Mouse (Mus musculus) midbrain, embryonic 10.5 days (tissue): ENCODE results near the gene Qrich1. TPM values are rescaled to one million over a fixed set of nuclear protein-coding genes. Genes with fewer than 3 reads are reported as not detected.
A peak's percentile ranks its signal among the peaks of the same experiment; 100 is the strongest.

Source experiments
- DNase-seq: peaks from one replicate; pipeline ENCODE4 v3.0.0-alpha.2; 2017; ENCODE audit warnings: low spot score
- H3K27ac ChIP-seq: fragments of 300-500 bp; sonication (generic); replicated peaks from 2 replicates; pipeline ENCODE4 v1.5.1; 2016; ENCODE audit warnings: mild to moderate bottlenecking
- H3K27me3 ChIP-seq: fragments of 300-500 bp; sonication (generic); 2 replicates; pipeline ENCODE4 v1.6.1; 2016; ENCODE audit warnings: low read depth, mild to moderate bottlenecking; ENCODE audit not compliant: poor library complexity, severe bottlenecking
- H3K36me3 ChIP-seq: fragments of 300-500 bp; sonication (generic); 2 replicates; pipeline ENCODE4 v1.6.1; 2016; ENCODE audit warnings: mild to moderate bottlenecking, moderate library complexity
- H3K4me1 ChIP-seq: fragments of 300-500 bp; sonication (generic); 2 replicates; pipeline ENCODE4 v1.6.1; 2016
- H3K4me3 ChIP-seq: fragments of 300-500 bp; sonication (generic); 2 replicates; pipeline ENCODE4 v1.5.1; 2016; ENCODE audit warnings: mild to moderate bottlenecking, moderate library complexity
- H3K9me3 ChIP-seq: fragments of 300-500 bp; sonication (generic); replicated peaks from 2 replicates; pipeline ENCODE4 v1.6.1; 2016; ENCODE audit warnings: mild to moderate bottlenecking
- WGBS: fragments of 180-500 bp; shearing (Covaris S2); methylation state at CpG from one replicate; pipeline ENCODE4 v1.1.7; 2016; 5-methylcytosine and 5-hydroxymethylcytosine counted together
- polyA plus RNA-seq: library from polyadenylated mRNA; unstranded; fragments of >200 nt; fragmentation: Nextera tagmentation; extraction: Ambion mirVana; gene quantifications from 2 replicates; pipeline ENCODE4 v1.2.1, GENCODE M21; 2016

Qrich1 gene
- polyA plus RNA-seq, 1 experiment from 2014 or later: 150 TPM

DNA sequence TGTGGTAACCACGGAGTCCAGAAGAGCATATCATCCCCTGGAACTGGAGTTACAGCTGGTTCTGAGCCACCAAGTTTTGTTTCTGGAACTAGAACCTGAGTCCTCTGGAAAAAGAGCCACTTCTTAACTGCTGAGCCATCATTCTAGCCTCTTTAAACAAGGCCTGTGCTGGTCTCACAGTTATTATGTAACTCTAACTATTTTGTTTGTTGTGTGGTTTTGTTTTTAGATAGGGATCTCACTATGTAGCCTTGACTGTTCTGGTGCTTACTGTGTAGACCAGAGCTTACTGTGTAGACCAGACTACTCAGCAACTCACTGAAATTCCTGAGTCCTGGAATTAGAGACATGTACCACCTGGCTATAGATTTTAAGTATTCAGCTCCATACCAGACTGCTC, 30.3 kb downstream of the Qrich1 start:
- Histone ChIP-seq H3K4me3 (no peak overlapping the region), H3K27ac (no peak overlapping the region), H3K9me3 (no peaks in the 10 kb centered on the region), H3K4me1 (no peaks in the 10 kb centered on the region), H3K27me3 (no peaks in the 10 kb centered on the region), H3K36me3 (peaks cover 96% of the 10 kb centered on the region)
- WGBS: 92% methylated on average over 1 of the region's 1 CpGs
- DNase-seq: no peak

DNA sequence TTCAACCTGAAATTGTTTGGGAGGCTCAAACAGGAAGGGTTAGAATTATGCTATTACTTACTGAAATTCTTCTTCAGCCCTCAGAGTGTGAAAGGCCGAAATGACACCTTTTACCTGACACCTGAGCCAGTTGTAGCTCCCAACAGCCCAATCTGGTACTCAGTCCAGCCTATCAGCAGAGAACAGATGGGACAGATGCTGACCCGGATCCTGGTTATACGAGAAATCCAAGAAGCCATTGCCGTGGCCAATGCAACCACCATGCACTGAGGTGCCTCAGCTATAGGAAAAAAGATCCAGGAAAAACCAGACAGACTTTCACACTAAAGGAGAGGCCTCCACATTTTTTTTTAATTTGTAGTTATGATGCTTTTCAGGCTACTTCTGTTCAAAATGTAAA, 42.6 kb downstream of the Qrich1 start:
- DNase-seq: peak; percentile 10
- Histone ChIP-seq H3K4me3 (no peak overlapping the region), H3K27ac (no peak overlapping the region), H3K9me3 (no peaks in the 10 kb centered on the region), H3K4me1 (peaks cover 21% of the 10 kb centered on the region), H3K36me3 (peaks cover 86% of the 10 kb centered on the region), H3K27me3 (no peaks in the 10 kb centered on the region)
- WGBS: 93% methylated on average over 4 of the region's 4 CpGs

- under 1% methylated on average over 53 of the region's 53 CpGs for WGBS
- Histone ChIP-seq H3K9me3 (no peaks in the 10 kb centered on the region), H3K27ac (peak within 1 kb of the TSS; percentile 87), H3K27me3 (no peaks in the 10 kb centered on the region), H3K36me3 (peaks cover 86% of the 10 kb centered on the region), H3K4me3 (peak within 1 kb of the TSS; percentile 73), H3K4me1 (peaks cover 21% of the 10 kb centered on the region)
- DNase-seq: peak; percentile 96
These were observed 43.7 kb downstream of the Qrich1 start, which contains the start of gene Impdh2 for GRCm38 (mm10) chr9:108560227-108560841. Impdh2 (plus strand) TSS chr9:108560286.

DNA sequence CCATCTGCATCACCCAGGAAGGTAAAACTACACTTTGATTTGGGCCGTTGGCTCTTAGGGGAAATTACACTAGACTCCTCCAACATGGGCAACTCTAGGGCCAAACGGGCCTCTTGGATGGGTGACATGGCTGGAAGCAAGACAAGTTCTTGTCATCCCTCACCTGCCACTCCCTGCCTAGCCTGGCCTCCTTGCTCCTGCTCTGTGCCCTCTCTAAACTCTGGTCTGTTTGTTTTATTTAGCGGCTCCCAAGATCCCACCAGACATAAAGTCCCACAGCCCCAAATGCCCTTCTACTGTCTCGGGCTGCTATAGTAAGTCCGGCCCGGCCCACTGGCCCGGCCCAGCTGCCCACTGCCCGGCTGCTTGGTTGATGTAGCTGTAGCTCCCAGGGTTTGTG, 47.1 kb downstream of the Qrich1 start:
- Histone ChIP-seq H3K4me3 (no peak overlapping the region), H3K27me3 (no peaks in the 10 kb centered on the region), H3K36me3 (peaks cover 61% of the 10 kb centered on the region), H3K27ac (no peak overlapping the region), H3K9me3 (no peaks in the 10 kb centered on the region), H3K4me1 (peaks cover 50% of the 10 kb centered on the region)
- 92% methylated on average over 8 of the region's 8 CpGs for WGBS
- peak; percentile 13 for DNase-seq

DNA sequence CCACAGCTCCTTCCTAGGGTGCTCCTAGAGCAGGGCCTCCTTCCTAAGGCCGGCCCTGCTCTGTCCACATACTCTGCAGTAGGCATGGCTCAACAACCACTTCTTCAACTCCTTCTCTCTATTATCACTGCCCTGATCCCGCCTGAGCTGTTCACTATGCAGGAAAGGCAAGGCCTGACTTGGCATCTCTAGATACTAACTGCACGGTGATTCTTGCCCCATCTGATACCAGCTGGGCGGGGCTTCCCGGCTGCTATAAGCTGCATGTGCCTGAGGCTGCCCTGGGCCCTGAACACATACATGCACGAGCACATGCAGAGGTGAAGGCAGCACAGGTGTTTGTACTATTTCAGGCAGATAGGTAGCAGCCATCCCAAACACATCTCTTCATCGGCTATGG, 47.5 kb downstream of the Qrich1 start:
- H3K4me3 ChIP-seq: no peak overlapping the region
- 92% methylated on average over 7 of the region's 7 CpGs for WGBS
- H3K9me3 ChIP-seq: no peaks in the 10 kb centered on the region
- no peak for DNase-seq
- no peaks in the 10 kb centered on the region for H3K27me3 ChIP-seq
- no peak overlapping the region for H3K27ac ChIP-seq
- H3K4me1 ChIP-seq: peaks cover 55% of the 10 kb centered on the region
- peaks cover 56% of the 10 kb centered on the region for H3K36me3 ChIP-seq

GRCm38 (mm10) chr9:108565881-108566814, 49.5 kb downstream of the Qrich1 start:
- Histone ChIP-seq H3K4me1 (peaks cover 66% of the 10 kb centered on the region), H3K4me3 (peak overlapping the region; percentile 80), H3K9me3 (no peaks in the 10 kb centered on the region), H3K27ac (peak overlapping the region; percentile 94), H3K27me3 (no peaks in the 10 kb centered on the region), H3K36me3 (peaks cover 56% of the 10 kb centered on the region)
- peak; percentile 21 for DNase-seq
- WGBS: 14% methylated on average over 35 of the region's 35 CpGs

DNA sequence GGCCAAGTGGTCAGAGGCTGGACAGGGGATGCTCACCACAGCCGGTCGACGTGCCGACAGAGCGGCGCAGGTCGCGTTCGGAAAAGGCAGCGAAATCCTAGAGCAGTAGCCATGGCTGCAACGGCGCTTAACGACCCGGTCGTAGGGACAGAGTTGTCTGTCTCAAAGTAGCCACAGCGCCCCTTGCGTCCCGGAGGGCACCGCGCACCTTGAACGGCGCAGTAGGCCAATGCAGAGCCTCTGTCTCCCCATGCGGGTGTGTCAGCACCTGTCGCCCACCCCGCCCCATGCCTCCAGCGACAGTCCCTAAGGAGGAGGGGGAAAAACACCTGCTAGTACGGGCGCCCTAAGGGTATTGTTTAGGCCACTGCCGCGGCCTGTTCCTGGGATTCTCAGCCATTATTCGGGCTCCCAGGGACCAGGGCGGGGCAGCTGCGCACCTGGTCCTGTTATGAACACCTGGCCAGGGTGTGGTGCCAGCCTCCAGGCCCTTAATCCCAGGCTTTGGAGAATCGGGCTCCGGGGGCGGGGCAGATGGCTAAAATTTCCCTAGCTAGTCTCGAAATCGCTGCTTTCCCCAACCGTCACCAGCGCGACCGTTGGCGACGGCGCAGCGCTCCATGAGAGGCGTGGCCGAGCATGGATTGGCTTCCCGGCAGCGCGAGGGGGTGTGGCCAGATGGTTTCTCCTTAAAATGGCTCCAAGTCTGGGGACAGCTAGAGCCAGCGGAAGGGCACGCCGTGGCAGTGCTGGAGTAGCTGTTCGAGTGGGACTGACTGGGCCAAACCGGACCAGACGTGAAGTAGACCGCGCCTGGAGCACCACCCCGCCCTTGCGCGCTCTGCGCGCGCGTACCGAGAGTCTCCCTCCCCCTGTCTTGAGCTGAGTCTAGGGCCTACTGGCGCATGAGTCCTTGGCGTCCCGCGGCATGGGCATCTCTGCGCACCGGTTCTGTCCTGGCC, 50.5 kb downstream of the Qrich1 start, which contains the start of gene Ndufaf3:
TSS of gene Ndufaf3 (minus strand) at position 620 of the 962 bp plus-strand sequence.
- WGBS: under 1% methylated on average over 73 of the region's 73 CpGs
- H3K36me3 ChIP-seq: peaks cover 56% of the 10 kb centered on the region

GRCm38 (mm10) chr9:108567931-108568419, 51.4 kb downstream of the Qrich1 start:
- no peaks in the 10 kb centered on the region for H3K27me3 ChIP-seq
- no peaks in the 10 kb centered on the region for H3K9me3 ChIP-seq
- peak overlapping the region; percentile 94 for H3K27ac ChIP-seq
- WGBS: 8% methylated on average over 18 of the region's 18 CpGs
- H3K4me3 ChIP-seq: peak overlapping the region; percentile 80
- peaks cover 56% of the 10 kb centered on the region for H3K36me3 ChIP-seq
- H3K4me1 ChIP-seq: peaks cover 64% of the 10 kb centered on the region
- DNase-seq: peak; percentile 43

More for the DNA sequence above, 50.5 kb downstream of the Qrich1 start, which contains the start of gene Ndufaf3:
- peaks cover 63% of the 10 kb centered on the region for H3K4me1 ChIP-seq
- peak within 1 kb of the TSS; percentile 94 for H3K27ac ChIP-seq
- H3K27me3 ChIP-seq: no peaks in the 10 kb centered on the region
- H3K4me3 ChIP-seq: peak within 1 kb of the TSS; percentile 80
- DNase-seq: peak; percentile 92
- no peaks in the 10 kb centered on the region for H3K9me3 ChIP-seq

- Histone ChIP-seq H3K4me1 (peaks cover 69% of the 10 kb centered on the region), H3K4me3 (peak overlapping the region; percentile 80), H3K27ac (peak overlapping the region; percentile 94; the same call in 1 of the 2 replicates)
These were observed 51.9 kb downstream of the Qrich1 start for GRCm38 (mm10) chr9:108568511-108568921.

GRCm38 (mm10) chr9:108569381-108570206, 53.0 kb downstream of the Qrich1 start, which contains the start of gene Dalrd3:
Dalrd3 (plus strand) TSS chr9:108569886.
- peaks cover 56% of the 10 kb centered on the region for H3K36me3 ChIP-seq

More at GRCm38 (mm10) chr9:108568511-108568921, 51.9 kb downstream of the Qrich1 start:
- DNase-seq: peak; percentile 12
- H3K9me3 ChIP-seq: no peaks in the 10 kb centered on the region
- WGBS: 80% methylated on average over 17 of the region's 17 CpGs
- H3K27me3 ChIP-seq: no peaks in the 10 kb centered on the region
- H3K36me3 ChIP-seq: peaks cover 56% of the 10 kb centered on the region

DNA sequence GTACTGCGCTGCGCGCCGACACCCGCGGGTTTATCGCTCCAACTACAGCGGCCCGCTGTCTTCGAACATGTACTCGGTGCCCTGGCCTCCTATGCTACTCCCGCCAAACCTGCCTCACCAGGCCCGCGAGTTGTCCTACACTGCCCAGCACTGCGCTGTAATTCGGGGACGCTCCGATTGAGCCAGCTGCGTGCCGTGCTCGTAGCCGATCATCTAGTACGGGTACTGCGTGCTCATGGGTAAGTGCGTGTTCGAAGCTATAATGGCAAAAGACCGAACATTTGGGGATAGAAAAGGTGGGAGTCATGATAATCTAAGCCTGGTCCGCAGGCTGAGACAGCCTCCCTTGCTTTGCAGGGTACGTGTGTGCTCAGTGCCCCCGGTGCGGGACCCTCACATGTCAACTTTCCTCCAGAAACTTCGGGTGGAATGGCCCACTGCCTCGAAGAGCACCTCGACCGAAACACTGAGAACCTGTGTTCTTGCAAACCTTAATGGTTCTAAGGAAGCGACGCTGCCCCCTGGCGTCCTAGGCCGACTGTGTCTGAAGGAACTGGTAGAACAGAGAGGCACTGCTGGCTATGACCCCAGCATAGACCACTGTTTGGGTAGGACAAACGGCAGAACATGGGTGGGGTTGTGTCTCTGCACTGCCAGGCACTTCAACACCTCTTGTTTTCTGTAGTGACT, 53.7 kb downstream of the Qrich1 start:
- peak; percentile 79 for DNase-seq
- Histone ChIP-seq H3K4me1 (peaks cover 87% of the 10 kb centered on the region), H3K36me3 (peaks cover 56% of the 10 kb centered on the region), H3K27ac (peak overlapping the region; percentile 83), H3K27me3 (no peaks in the 10 kb centered on the region), H3K9me3 (no peaks in the 10 kb centered on the region), H3K4me3 (peak overlapping the region; percentile 78)
- WGBS: 3% methylated on average over 40 of the region's 40 CpGs

More at GRCm38 (mm10) chr9:108569381-108570206, 53.0 kb downstream of the Qrich1 start, which contains the start of gene Dalrd3:
- Histone ChIP-seq H3K4me1 (peaks cover 80% of the 10 kb centered on the region), H3K27ac (peak within 1 kb of the TSS; percentile 83), H3K27me3 (no peaks in the 10 kb centered on the region), H3K9me3 (no peaks in the 10 kb centered on the region), H3K4me3 (peak within 1 kb of the TSS; percentile 80)
- DNase-seq: peak; percentile 93
- WGBS: 8% methylated on average over 42 of the region's 42 CpGs
